Mouse (Mus musculus): ENCODE data around the gene Zfp184.
A peak's percentile ranks its signal among the peaks of the same experiment; 100 is the strongest.
"Not testable (repeated sequence)": the region's sequence is repeated elsewhere in the genome, so short reads cannot be mapped to it uniquely, and the experiment has no call there.

Zfp184 gene

DNA sequence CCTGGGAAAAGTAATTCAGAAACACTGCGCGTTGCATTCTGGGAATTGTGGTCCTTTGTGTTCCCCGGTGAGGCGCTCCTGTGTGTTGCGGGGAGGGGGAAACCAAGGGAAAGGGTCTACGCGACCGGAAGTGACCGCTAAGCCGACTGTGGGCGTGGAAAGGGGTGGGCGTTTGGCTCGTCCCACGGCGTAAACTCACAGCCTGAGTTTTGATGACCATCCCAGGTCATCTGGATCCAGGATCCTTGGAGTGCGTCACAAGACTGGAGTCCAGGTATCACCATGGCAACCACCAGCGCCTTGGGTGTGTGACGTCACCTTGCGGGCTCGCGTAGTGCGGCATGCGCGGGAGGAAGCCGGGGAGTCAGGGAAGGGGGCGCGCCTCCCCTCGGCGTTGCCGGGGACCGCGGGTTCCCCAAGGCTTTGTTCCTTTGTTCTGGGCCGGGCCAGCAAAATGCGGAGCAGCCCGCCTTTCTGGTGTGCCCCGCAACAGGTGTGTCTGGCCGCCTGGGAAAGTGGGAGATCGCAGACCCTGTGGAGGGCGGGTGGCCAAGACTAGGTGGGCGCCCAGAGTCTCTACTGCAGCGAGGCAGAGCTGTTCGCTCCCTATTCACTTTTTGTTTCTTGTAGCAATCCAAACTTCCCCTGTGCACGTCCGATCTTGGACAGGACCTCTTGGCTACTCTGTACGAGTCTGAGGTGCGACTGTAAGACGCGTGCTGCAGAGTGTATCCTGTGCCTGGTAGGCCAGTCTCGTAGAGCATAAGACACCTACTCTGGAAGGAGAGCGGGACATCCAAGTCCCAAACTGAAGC lies at the start of gene Zfp184:
TSS of gene Zfp184 (plus strand) at position 169 of the 815 bp plus-strand sequence.
- peak; percentile 82 to 86 for DNase-seq (ENCODE audit: low spot score in 2 of 2)

GRCm38 (mm10) chr13:21896549-21897244 lies 48.2 kb upstream of the Zfp184 start:
- DNase-seq (ENCODE audit: low spot score in 2 of 2): peak; percentile 95 to 96

GRCm38 (mm10) chr13:21897245-21897634 lies 47.7 kb upstream of the Zfp184 start:
- DNase-seq (ENCODE audit: low spot score in 2 of 2): no peak

GRCm38 (mm10) chr13:21900870-21901565 lies 43.9 kb upstream of the Zfp184 start:
- not testable (repeated sequence) for DNase-seq (ENCODE audit: low spot score in 2 of 2)

DNA sequence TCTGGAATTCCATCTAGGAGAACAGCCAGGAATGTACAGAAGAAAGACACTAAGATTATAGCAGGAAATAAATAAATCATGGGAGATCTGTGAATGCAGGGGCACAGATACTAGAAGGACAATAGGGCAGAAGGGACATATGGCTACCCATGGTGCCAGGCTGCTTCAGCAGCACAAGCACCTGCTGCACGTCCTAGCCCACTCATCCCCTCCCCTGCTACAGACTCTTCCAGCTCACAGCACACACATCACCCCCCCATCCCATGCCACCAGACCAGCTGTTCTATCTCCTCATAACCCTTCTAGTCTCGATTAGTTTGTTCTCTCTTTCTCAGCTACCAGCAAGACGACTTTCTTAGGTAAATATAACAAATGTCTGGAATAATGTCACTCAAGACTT lies 41.4 kb upstream of the Zfp184 start:
- no peak for DNase-seq (ENCODE audit: low spot score in 2 of 2)

GRCm38 (mm10) chr13:21904090-21904489 lies 40.8 kb upstream of the Zfp184 start:
- not testable (repeated sequence) for DNase-seq (ENCODE audit: low spot score in 2 of 2)

GRCm38 (mm10) chr13:21906301-21906700 lies 38.6 kb upstream of the Zfp184 start:
- no peak for DNase-seq (ENCODE audit: low spot score in 2 of 2)

DNA sequence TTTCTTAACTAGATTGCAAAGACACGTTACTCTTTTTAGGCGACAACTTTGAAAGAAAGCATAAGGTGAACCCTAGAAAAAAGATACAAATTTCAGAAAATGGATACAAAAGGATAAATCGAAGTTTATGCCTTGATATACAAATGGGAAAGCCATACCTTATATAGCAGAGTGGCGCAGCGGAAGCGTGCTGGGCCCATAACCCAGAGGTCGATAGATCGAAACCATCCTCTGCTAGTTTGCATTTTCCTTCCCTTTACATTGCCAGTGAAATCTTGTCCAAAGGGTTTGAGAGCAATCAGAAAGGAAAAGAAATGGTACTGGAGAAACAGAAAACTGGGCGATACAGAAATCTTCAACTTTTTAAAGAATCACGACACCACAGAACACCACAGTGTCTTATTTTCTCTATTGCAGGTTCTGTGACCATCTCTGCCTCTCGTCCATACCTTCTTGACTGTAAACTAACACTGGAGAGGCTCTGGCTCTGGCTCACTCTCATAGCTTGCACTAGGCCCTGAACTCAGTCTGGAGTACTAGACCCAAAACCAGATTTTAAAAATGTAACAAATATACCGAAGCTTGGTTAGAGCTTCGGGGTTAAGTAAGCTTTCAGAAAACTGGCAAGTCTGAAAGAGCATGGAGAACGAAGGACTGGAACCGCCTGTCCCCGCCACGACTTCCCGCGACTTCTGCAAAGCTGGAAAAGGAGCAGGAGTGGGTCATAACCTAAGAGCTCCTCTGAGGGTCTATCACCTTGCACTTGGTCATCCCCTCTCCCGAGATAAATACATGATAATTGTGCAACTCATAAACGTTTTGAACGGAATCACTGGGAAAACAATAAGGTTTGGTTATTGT lies 37.7 kb upstream of the Zfp184 start:
- DNase-seq (ENCODE audit: low spot score in 2 of 2): peak in 1 of 2 experiments; percentile 34

DNA sequence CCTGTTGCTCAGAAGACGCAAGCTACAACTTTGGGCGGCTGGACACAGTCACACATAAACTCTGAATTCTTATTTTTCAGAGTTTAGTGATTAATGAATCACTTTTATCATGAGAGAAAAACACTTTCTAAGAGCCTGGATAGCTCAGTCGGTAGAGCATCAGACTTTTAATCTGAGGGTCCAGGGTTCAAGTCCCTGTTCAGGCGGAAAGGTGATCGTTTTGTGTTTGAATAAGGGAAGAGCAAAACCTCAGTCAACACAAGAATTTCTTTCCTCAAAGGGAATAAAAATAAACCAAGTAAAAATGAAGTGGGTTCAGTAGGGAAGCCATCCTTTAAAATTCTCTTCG lies 37.1 kb upstream of the Zfp184 start:
- not testable (repeated sequence) for DNase-seq (ENCODE audit: low spot score in 2 of 2)

- no peak for DNase-seq (ENCODE audit: low spot score in 2 of 2)
Measured at GRCm38 (mm10) chr13:21910735-21911134, 34.2 kb upstream of the Zfp184 start.

- DNase-seq (ENCODE audit: low spot score in 2 of 2): peak; percentile 38 to 44
Measured at GRCm38 (mm10) chr13:21911147-21911546, 33.7 kb upstream of the Zfp184 start.

DNA sequence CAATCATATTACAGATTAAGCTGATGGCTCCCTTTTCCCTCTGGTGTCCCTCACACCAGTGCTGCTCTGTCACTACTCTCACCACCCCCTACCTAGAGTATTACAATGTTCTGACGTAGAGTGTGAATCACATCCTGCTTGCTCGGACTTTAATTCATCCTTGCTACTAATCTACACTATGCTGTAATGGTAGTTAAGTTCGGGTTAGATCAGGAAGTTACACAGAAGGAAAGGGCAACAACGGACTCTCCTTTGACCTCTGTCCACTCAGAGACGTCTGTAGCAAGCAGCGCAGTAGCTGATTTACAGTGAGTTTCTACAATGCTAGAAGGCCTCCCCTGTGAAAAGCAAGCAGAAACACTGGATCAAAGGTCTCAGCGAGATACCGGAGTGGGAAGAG lies 31.0 kb upstream of the Zfp184 start:
- no peak for DNase-seq (ENCODE audit: low spot score in 2 of 2)

- peak in 1 of 2 experiments; percentile 50 for DNase-seq (ENCODE audit: low spot score in 2 of 2)
Measured at GRCm38 (mm10) chr13:21914599-21914998, 30.3 kb upstream of the Zfp184 start.

DNA sequence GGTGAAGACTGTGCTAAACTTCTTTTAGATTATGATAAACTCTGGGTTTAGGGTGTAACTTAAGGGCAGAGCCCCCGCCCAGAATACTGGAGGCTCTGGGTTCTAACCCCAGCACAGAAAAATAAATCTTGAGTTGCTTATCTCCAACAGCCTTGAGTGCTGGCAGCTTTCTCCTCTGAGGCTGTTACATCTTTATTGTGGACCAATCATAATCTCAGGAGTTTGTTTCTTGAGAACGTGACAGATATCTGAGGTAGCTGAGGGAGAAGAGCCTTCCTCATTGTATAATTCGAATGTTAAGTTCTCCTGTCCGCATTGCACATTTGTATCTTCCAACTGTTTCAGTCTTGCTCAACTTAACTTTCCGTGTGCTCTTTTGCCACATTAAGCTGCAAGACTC lies 29.4 kb upstream of the Zfp184 start:
- DNase-seq (ENCODE audit: low spot score in 2 of 2): no peak

- no peak for DNase-seq (ENCODE audit: low spot score in 2 of 2)
Measured at GRCm38 (mm10) chr13:21916056-21916455, 28.8 kb upstream of the Zfp184 start.

GRCm38 (mm10) chr13:21917040-21917439 lies 27.9 kb upstream of the Zfp184 start:
- no peak for DNase-seq (ENCODE audit: low spot score in 2 of 2)

DNA sequence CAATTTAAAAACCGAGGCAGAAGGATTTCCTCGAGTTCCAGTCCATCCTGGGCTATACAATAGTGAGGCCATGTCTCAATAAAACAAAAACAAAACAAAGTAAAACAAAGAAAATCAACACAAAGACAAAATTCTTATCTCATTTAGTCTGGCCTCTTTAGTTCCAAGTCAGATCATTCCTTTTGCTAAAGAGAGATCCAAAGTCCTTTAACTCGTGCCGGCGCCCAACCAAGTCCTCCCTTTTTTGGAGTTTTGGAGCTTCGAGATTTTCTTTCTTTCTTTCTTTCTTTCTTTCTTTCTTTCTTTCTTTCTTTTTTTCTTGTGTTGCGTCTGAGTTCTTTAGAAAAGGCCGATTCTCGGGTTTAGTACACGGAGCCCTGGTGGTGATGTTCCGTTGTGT lies 27.4 kb upstream of the Zfp184 start:
- DNase-seq (ENCODE audit: low spot score in 2 of 2): no peak

- no peak for DNase-seq (ENCODE audit: low spot score in 2 of 2)
Measured at GRCm38 (mm10) chr13:21917992-21918391, 26.9 kb upstream of the Zfp184 start.

GRCm38 (mm10) chr13:21918570-21919419 lies 26.1 kb upstream of the Zfp184 start:
- peak in 1 of 2 experiments; percentile 47 for DNase-seq (ENCODE audit: low spot score in 2 of 2)

DNA sequence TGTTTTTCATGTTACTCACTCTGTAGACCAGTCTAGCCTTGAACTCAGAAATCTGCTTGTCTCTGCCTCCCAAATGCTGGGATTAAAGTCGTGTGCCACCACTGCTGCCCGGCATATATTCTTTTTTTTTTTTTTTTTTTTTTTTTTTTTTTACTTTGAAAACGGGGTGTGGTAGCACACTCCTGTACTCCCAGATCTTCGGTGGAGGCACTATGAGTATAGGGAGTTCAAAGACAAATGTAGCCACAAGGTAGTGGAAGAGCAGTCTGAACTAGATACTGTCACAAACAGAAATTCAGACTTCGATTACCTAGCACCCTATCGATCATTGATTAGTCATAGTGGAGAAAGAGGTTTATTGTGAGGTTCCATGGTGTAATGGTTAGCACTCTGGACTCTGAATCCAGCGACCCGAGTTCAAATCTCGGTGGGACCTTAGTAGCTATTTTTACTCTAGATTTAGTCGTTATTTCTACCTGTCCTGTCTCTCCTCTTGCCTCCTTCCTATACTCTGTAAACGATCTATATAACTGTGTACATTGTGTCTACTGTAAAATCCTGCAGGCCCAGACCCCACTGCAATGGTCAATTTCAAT lies 25.0 kb upstream of the Zfp184 start:
- DNase-seq (ENCODE audit: low spot score in 2 of 2): no peak
